Mouse (Mus musculus): ENCODE results near the gene Myo10. TPM values are rescaled to one million over a fixed set of nuclear protein-coding genes. Genes with fewer than 3 reads are reported as not detected.
A peak's percentile ranks its signal among the peaks of the same experiment; 100 is the strongest.

The Myo10 gene
- polyA plus RNA-seq, 1 experiment from 2014 or later = 32.5 TPM

- H3K36me3 ChIP-seq (ENCODE audit: control insufficient read depth, insufficient read depth, low read length) = no peaks in the 10 kb centered on the region
- H3K9ac ChIP-seq (ENCODE audit: low read length) = no peak overlapping the region
- no peak overlapping the region for H3K27ac ChIP-seq (ENCODE audit: low read depth)
- H3K4me2 ChIP-seq (ENCODE audit: low read length) = no peak overlapping the region
- no peak overlapping the region for H3K4me3 ChIP-seq (ENCODE audit: low read depth, low read length)
- no peaks in the 10 kb centered on the region for H3K9me3 ChIP-seq (ENCODE audit: control insufficient read depth, low read length)
- 81% methylated on average over 17 of the region's 17 CpGs for WGBS
- ATAC-seq (replicated peaks; ENCODE audit: low FRiP score, low TSS enrichment, low read depth) (no peak), DNase-seq (ENCODE audit: low spot score) (no peak)
- H3K4me1 ChIP-seq (replicated peaks; ENCODE audit: control insufficient read depth, insufficient read depth, low read length) = peaks cover 34% of the 10 kb centered on the region
- no peaks in the 10 kb centered on the region for H3K27me3 ChIP-seq (replicated peaks; ENCODE audit: control insufficient read depth, insufficient read depth, low read length)
Observed at GRCm38 (mm10) chr15:25674099-25674931, 52.0 kb downstream of the Myo10 start.

GRCm38 (mm10) chr15:25674932-25675250 is 52.6 kb downstream of the Myo10 start:
- Histone ChIP-seq H3K9ac (ENCODE audit: low read length) (no peak overlapping the region), H3K4me1 (replicated peaks; ENCODE audit: control insufficient read depth, insufficient read depth, low read length) (peaks cover 36% of the 10 kb centered on the region), H3K36me3 (ENCODE audit: control insufficient read depth, insufficient read depth, low read length) (no peaks in the 10 kb centered on the region), H3K27ac (ENCODE audit: low read depth) (no peak overlapping the region), H3K9me3 (ENCODE audit: control insufficient read depth, low read length) (no peaks in the 10 kb centered on the region), H3K27me3 (replicated peaks; ENCODE audit: control insufficient read depth, insufficient read depth, low read length) (no peaks in the 10 kb centered on the region), H3K4me3 (ENCODE audit: low read depth, low read length) (no peak overlapping the region), H3K4me2 (ENCODE audit: low read length) (no peak overlapping the region)
- DNase-seq (ENCODE audit: low spot score) (no peak), ATAC-seq (replicated peaks; ENCODE audit: low FRiP score, low TSS enrichment, low read depth) (no peak)
- 85% methylated on average over 4 of the region's 4 CpGs for WGBS

- H3K4me1 ChIP-seq (replicated peaks; ENCODE audit: control insufficient read depth, insufficient read depth, low read length) = peaks cover 36% of the 10 kb centered on the region
- no peak overlapping the region for H3K4me2 ChIP-seq (ENCODE audit: low read length)
- DNase-seq (ENCODE audit: low spot score) (no peak), ATAC-seq (replicated peaks; ENCODE audit: low FRiP score, low TSS enrichment, low read depth) (no peak)
- H3K9ac ChIP-seq (ENCODE audit: low read length) = no peak overlapping the region
- no peak overlapping the region for H3K27ac ChIP-seq (ENCODE audit: low read depth)
- no peak overlapping the region for H3K4me3 ChIP-seq (ENCODE audit: low read depth, low read length)
- no peaks in the 10 kb centered on the region for H3K9me3 ChIP-seq (ENCODE audit: control insufficient read depth, low read length)
- H3K36me3 ChIP-seq (ENCODE audit: control insufficient read depth, insufficient read depth, low read length) = no peaks in the 10 kb centered on the region
- no peaks in the 10 kb centered on the region for H3K27me3 ChIP-seq (replicated peaks; ENCODE audit: control insufficient read depth, insufficient read depth, low read length)
- WGBS = 90% methylated on average over 11 of the region's 11 CpGs
Observed at GRCm38 (mm10) chr15:25675359-25675758, 53.0 kb downstream of the Myo10 start.

- Histone ChIP-seq H3K4me2 (ENCODE audit: low read length) (no peak overlapping the region), H3K36me3 (ENCODE audit: control insufficient read depth, insufficient read depth, low read length) (no peaks in the 10 kb centered on the region), H3K9me3 (ENCODE audit: control insufficient read depth, low read length) (no peaks in the 10 kb centered on the region), H3K9ac (ENCODE audit: low read length) (no peak overlapping the region), H3K4me3 (ENCODE audit: low read depth, low read length) (no peak overlapping the region), H3K27me3 (replicated peaks; ENCODE audit: control insufficient read depth, insufficient read depth, low read length) (no peaks in the 10 kb centered on the region), H3K4me1 (replicated peaks; ENCODE audit: control insufficient read depth, insufficient read depth, low read length) (peaks cover 41% of the 10 kb centered on the region), H3K27ac (ENCODE audit: low read depth) (no peak overlapping the region)
- DNase-seq (ENCODE audit: low spot score) (no peak), ATAC-seq (replicated peaks; ENCODE audit: low FRiP score, low TSS enrichment, low read depth) (no peak)
- WGBS = 72% methylated on average over 13 of the region's 13 CpGs
Observed at GRCm38 (mm10) chr15:25676056-25676785, 53.9 kb downstream of the Myo10 start.

GRCm38 (mm10) chr15:25679081-25679480 is 56.8 kb downstream of the Myo10 start:
- no peak overlapping the region for H3K9ac ChIP-seq (ENCODE audit: low read length)
- ATAC-seq (replicated peaks; ENCODE audit: low FRiP score, low TSS enrichment, low read depth) (no peak), DNase-seq (ENCODE audit: low spot score) (no peak)
- no peak overlapping the region for H3K4me3 ChIP-seq (ENCODE audit: low read depth, low read length)
- no peaks in the 10 kb centered on the region for H3K36me3 ChIP-seq (ENCODE audit: control insufficient read depth, insufficient read depth, low read length)
- no peak overlapping the region for H3K27ac ChIP-seq (ENCODE audit: low read depth)
- 32% methylated on average over 3 of the region's 3 CpGs for WGBS
- H3K9me3 ChIP-seq (ENCODE audit: control insufficient read depth, low read length) = no peaks in the 10 kb centered on the region
- H3K27me3 ChIP-seq (replicated peaks; ENCODE audit: control insufficient read depth, insufficient read depth, low read length) = no peaks in the 10 kb centered on the region
- no peak overlapping the region for H3K4me2 ChIP-seq (ENCODE audit: low read length)
- peaks cover 32% of the 10 kb centered on the region for H3K4me1 ChIP-seq (replicated peaks; ENCODE audit: control insufficient read depth, insufficient read depth, low read length)

GRCm38 (mm10) chr15:25679616-25680015 is 57.3 kb downstream of the Myo10 start:
- H3K9me3 ChIP-seq (ENCODE audit: control insufficient read depth, low read length) = no peaks in the 10 kb centered on the region
- DNase-seq (ENCODE audit: low spot score) = no peak
- H3K27ac ChIP-seq (ENCODE audit: low read depth) = no peak overlapping the region
- no peak overlapping the region for H3K4me3 ChIP-seq (ENCODE audit: low read depth, low read length)
- H3K36me3 ChIP-seq (ENCODE audit: control insufficient read depth, insufficient read depth, low read length) = no peaks in the 10 kb centered on the region
- no peak for ATAC-seq (replicated peaks; ENCODE audit: low FRiP score, low TSS enrichment, low read depth)
- peaks cover 32% of the 10 kb centered on the region for H3K4me1 ChIP-seq (replicated peaks; ENCODE audit: control insufficient read depth, insufficient read depth, low read length)
- H3K4me2 ChIP-seq (ENCODE audit: low read length) = no peak overlapping the region
- H3K9ac ChIP-seq (ENCODE audit: low read length) = no peak overlapping the region
- WGBS = 57% methylated on average over 4 of the region's 4 CpGs
- H3K27me3 ChIP-seq (replicated peaks; ENCODE audit: control insufficient read depth, insufficient read depth, low read length) = no peaks in the 10 kb centered on the region

GRCm38 (mm10) chr15:25680269-25680818 is 58.0 kb downstream of the Myo10 start:
- no peaks in the 10 kb centered on the region for H3K36me3 ChIP-seq (ENCODE audit: control insufficient read depth, insufficient read depth, low read length)
- 24% methylated on average over 10 of the region's 10 CpGs for WGBS
- DNase-seq (ENCODE audit: low spot score) (no peak), ATAC-seq (replicated peaks; ENCODE audit: low FRiP score, low TSS enrichment, low read depth) (no peak)
- H3K4me2 ChIP-seq (ENCODE audit: low read length) = no peak overlapping the region; the same call in 1 of the 2 replicates
- peak overlapping the region; percentile 27; the same call in 1 of the 2 replicates for H3K27ac ChIP-seq (ENCODE audit: low read depth)
- no peak overlapping the region for H3K4me3 ChIP-seq (ENCODE audit: low read depth, low read length)
- no peak overlapping the region for H3K9ac ChIP-seq (ENCODE audit: low read length)
- peaks cover 32% of the 10 kb centered on the region for H3K4me1 ChIP-seq (replicated peaks; ENCODE audit: control insufficient read depth, insufficient read depth, low read length)
- no peaks in the 10 kb centered on the region for H3K27me3 ChIP-seq (replicated peaks; ENCODE audit: control insufficient read depth, insufficient read depth, low read length)
- no peaks in the 10 kb centered on the region for H3K9me3 ChIP-seq (ENCODE audit: control insufficient read depth, low read length)

- Histone ChIP-seq H3K9me3 (ENCODE audit: control insufficient read depth, low read length) (peaks cover 2% of the 10 kb centered on the region; the same call in 1 of the 2 replicates), H3K27ac (ENCODE audit: low read depth) (no peak overlapping the region), H3K9ac (ENCODE audit: low read length) (no peak overlapping the region), H3K27me3 (replicated peaks; ENCODE audit: control insufficient read depth, insufficient read depth, low read length) (no peaks in the 10 kb centered on the region), H3K36me3 (ENCODE audit: control insufficient read depth, insufficient read depth, low read length) (no peaks in the 10 kb centered on the region), H3K4me1 (replicated peaks; ENCODE audit: control insufficient read depth, insufficient read depth, low read length) (peaks cover 31% of the 10 kb centered on the region), H3K4me2 (ENCODE audit: low read length) (no peak overlapping the region), H3K4me3 (ENCODE audit: low read depth, low read length) (no peak overlapping the region)
- DNase-seq (ENCODE audit: low spot score) (no peak), ATAC-seq (replicated peaks; ENCODE audit: low FRiP score, low TSS enrichment, low read depth) (no peak)
- WGBS = 33% methylated on average over 13 of the region's 13 CpGs
Observed at GRCm38 (mm10) chr15:25682953-25683507, 60.7 kb downstream of the Myo10 start.

Measured in intestine, embryonic 14.5 days (tissue).